Mouse (Mus musculus): ENCODE results near the gene St3gal5. TPM values are rescaled to one million over a fixed set of nuclear protein-coding genes. Genes with fewer than 3 reads are reported as not detected.
"Not testable (repeated sequence)": the region's sequence is repeated elsewhere in the genome, so short reads cannot be mapped to it uniquely, and the experiment has no call there.

The St3gal5 gene
- polyA plus RNA-seq, 1 experiment: 27.7 TPM

DNA sequence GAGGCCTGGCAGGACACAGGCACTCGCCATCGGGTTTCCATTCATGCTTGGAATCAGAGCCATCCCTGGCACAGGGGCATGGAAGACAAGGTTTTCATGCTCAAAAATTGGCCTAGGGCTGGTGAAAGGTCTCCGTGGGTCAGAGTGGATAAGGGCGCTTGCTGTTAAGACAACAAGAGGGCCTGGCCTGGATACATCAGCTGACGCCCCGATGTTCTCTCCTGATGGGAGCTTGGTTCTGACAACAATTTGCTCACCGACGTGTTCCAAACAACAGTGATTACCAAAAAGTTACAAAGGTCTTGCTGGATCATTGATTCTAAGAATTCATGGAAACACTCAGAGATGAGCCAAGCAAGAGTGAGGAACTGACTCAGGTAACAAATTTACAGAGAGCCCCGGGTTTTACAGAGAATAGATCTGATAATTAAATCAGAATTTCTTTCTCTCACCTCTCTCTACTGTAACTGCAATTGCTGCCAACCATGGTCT is 38.9 kb upstream of the St3gal5 start:
- Histone ChIP-seq H3K27ac (ENCODE audit: control insufficient read depth, insufficient read depth, low read depth, low read length) (no peak overlapping the region), H3K4me3 (ENCODE audit: control insufficient read depth, low read depth, low read length) (no peak overlapping the region), H3K36me3 (ENCODE audit: control insufficient read depth, insufficient read depth, low read length) (no peaks in the 10 kb centered on the region), H3K4me1 (ENCODE audit: control insufficient read depth, insufficient read depth, low read length) (no peaks in the 10 kb centered on the region), H3K27me3 (ENCODE audit: control insufficient read depth, insufficient read depth, low read length) (no peaks in the 10 kb centered on the region)
- no peak for TF ChIP-seq CTCF (IDR thresholded peaks at IDR 0.05; ENCODE audit: control insufficient read depth, insufficient read depth, insufficient replicate concordance, low read depth, low read length)
- TF ChIP-seq POLR2A (IDR thresholded peaks at IDR 0.05; ENCODE audit: control insufficient read depth, low read depth, low read length): no peak

DNA sequence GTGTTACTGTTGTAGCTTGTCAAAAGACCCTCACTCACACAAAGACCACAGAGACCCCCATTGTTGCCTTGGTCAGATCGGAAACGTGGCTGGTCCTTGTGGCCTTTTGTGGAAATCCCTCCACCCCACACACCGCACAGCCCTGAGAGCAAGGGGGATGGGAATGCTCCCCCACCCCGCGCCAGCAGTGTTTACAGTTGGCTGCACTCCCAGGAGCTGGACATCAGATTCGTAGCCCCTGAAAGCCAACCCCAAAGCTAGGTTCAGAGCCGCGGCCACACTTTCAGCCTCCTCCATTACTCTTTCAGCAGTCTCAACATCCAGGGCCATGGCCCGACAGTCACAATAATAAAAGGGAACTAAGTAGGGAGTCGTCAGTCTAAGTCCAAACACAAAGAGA is 36.7 kb upstream of the St3gal5 start:
- not testable (repeated sequence) for H3K4me1 ChIP-seq (ENCODE audit: control insufficient read depth, insufficient read depth, low read length); H3K36me3 ChIP-seq (ENCODE audit: control insufficient read depth, insufficient read depth, low read length); H3K4me3 ChIP-seq (ENCODE audit: control insufficient read depth, low read depth, low read length); H3K27ac ChIP-seq (ENCODE audit: control insufficient read depth, insufficient read depth, low read depth, low read length); H3K27me3 ChIP-seq (ENCODE audit: control insufficient read depth, insufficient read depth, low read length)

DNA sequence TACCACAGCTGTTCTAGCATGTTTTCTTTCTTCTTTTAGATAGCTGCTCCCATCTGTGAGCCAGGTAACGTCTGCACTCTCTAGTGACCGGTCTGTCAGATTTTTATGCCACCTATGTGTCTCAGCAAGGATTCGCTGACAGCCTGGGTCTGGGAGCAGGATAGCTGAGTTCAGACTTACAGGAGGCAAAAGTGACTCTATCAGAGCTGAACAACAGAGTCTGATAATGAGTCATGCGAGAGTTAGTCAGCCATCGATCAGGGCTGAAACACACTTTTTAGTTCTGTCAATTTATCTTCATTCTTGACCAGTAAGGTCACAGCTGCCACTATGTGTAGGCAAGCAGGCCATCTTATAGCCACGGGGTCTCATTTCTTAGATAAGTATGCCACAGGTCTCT is 33.7 kb upstream of the St3gal5 start:
- H3K27ac ChIP-seq (ENCODE audit: control insufficient read depth, insufficient read depth, low read depth, low read length): no peak overlapping the region
- H3K27me3 ChIP-seq (ENCODE audit: control insufficient read depth, insufficient read depth, low read length): no peaks in the 10 kb centered on the region
- TF ChIP-seq POLR2A (IDR thresholded peaks at IDR 0.05; ENCODE audit: control insufficient read depth, low read depth, low read length) (no peak), CTCF (IDR thresholded peaks at IDR 0.05; ENCODE audit: control insufficient read depth, insufficient read depth, insufficient replicate concordance, low read depth, low read length) (no peak)
- H3K4me1 ChIP-seq (ENCODE audit: control insufficient read depth, insufficient read depth, low read length): no peaks in the 10 kb centered on the region
- no peak overlapping the region for H3K4me3 ChIP-seq (ENCODE audit: control insufficient read depth, low read depth, low read length)
- no peaks in the 10 kb centered on the region for H3K36me3 ChIP-seq (ENCODE audit: control insufficient read depth, insufficient read depth, low read length)

DNA sequence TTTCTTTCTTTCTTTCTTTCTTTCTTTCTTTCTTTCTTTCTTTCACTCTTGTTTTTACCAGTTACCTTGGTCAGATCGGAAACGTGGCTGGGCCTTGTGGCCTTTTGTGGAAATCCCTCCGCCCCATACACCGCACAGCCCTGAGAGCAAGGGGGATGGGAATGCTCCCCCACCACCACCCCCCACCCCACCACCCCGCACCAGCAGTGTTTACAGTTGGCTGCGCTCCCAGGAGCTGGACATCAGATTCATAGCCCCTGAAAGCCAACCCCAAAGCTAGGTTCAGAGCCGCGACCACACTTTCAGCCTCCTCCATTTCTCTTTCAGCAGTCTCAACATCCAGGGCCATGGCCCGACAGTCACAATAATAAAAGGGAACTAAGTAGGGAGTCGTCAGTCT is 31.4 kb upstream of the St3gal5 start:
- Histone ChIP-seq H3K4me3 (ENCODE audit: control insufficient read depth, low read depth, low read length) (no peak overlapping the region), H3K36me3 (ENCODE audit: control insufficient read depth, insufficient read depth, low read length) (no peaks in the 10 kb centered on the region), H3K4me1 (ENCODE audit: control insufficient read depth, insufficient read depth, low read length) (no peaks in the 10 kb centered on the region), H3K27me3 (ENCODE audit: control insufficient read depth, insufficient read depth, low read length) (no peaks in the 10 kb centered on the region), H3K27ac (ENCODE audit: control insufficient read depth, insufficient read depth, low read depth, low read length) (no peak overlapping the region)
- no peak for TF ChIP-seq POLR2A (IDR thresholded peaks at IDR 0.05; ENCODE audit: control insufficient read depth, low read depth, low read length)
- TF ChIP-seq CTCF (IDR thresholded peaks at IDR 0.05; ENCODE audit: control insufficient read depth, insufficient read depth, insufficient replicate concordance, low read depth, low read length): no peak

DNA sequence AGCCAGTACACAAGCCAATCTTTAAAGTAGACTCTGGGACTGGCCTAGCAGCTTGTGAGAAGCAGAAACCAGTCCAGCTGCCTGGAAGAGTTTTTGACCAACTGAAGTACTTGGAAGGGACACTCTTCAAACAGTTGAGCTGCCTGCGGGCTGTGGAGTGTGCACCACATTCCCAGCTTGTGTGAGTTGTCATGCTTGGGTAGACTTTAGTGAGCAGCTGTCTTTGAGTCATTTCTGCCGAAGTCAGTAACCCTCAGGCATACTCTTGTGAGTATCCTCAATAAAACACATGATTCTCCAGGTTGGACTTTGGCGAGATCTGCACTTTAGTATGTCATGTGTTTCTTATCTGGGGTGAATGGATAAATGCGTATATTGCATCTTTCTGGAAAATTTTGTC is 29.0 kb upstream of the St3gal5 start:
- no peaks in the 10 kb centered on the region for H3K36me3 ChIP-seq (ENCODE audit: control insufficient read depth, insufficient read depth, low read length)
- no peak overlapping the region for H3K4me3 ChIP-seq (ENCODE audit: control insufficient read depth, low read depth, low read length)
- no peaks in the 10 kb centered on the region for H3K27me3 ChIP-seq (ENCODE audit: control insufficient read depth, insufficient read depth, low read length)
- TF ChIP-seq CTCF (IDR thresholded peaks at IDR 0.05; ENCODE audit: control insufficient read depth, insufficient read depth, insufficient replicate concordance, low read depth, low read length) (no peak), POLR2A (IDR thresholded peaks at IDR 0.05; ENCODE audit: control insufficient read depth, low read depth, low read length) (no peak)
- H3K4me1 ChIP-seq (ENCODE audit: control insufficient read depth, insufficient read depth, low read length): no peaks in the 10 kb centered on the region
- H3K27ac ChIP-seq (ENCODE audit: control insufficient read depth, insufficient read depth, low read depth, low read length): no peak overlapping the region

DNA sequence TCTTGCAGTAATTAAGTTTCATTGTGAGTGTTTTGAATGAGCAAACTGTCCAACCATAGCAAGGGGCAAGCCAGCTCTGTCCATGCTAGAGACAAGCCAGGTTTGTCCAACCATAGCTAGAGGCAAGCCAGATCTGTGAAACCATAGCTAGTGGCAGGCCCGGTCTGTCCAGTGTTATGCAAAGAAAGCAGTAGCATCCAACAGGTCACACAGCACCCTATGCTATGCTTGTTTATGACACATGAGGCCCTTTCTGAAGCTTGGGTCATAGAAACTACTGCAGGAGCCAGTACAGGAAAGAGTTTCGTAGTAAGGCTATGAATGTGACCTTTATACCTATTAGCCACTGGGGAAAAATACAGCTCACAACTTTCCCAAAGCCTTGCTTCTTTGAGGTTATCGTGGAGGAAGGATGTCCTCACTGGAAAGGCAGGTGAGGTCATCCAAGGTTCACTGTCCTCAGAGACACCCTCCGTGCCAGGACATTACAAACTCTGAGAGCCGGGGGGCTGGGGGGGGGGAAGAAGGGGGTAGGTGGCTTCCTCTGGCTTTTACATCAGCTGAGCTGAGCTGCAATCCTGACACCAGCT is 26.0 kb upstream of the St3gal5 start:
- Histone ChIP-seq H3K4me1 (ENCODE audit: control insufficient read depth, insufficient read depth, low read length) (no peaks in the 10 kb centered on the region), H3K27ac (ENCODE audit: control insufficient read depth, insufficient read depth, low read depth, low read length) (no peak overlapping the region), H3K36me3 (ENCODE audit: control insufficient read depth, insufficient read depth, low read length) (no peaks in the 10 kb centered on the region), H3K4me3 (ENCODE audit: control insufficient read depth, low read depth, low read length) (no peak overlapping the region), H3K27me3 (ENCODE audit: control insufficient read depth, insufficient read depth, low read length) (no peaks in the 10 kb centered on the region)
- TF ChIP-seq CTCF (IDR thresholded peaks at IDR 0.05; ENCODE audit: control insufficient read depth, insufficient read depth, insufficient replicate concordance, low read depth, low read length): no peak
- no peak for TF ChIP-seq POLR2A (IDR thresholded peaks at IDR 0.05; ENCODE audit: control insufficient read depth, low read depth, low read length)

DNA sequence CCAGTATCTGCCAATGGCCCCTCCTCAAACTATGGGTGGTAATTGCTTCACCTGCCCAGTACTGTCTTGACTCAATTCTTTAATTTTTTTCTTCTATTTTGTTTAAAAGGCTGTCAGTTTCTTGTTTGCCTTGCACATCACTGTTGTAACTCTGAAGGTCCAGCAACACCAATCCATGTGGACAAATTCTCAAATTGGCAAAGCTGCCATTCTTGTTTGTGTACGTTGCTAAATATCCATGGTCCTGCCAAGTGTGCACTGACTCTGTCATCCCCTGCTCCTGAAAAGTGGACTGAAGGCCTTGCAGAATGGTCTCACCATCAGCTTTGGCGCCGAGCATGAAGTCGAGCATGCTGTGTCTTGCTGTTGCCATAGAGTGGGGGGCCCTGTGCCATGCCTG is 23.6 kb upstream of the St3gal5 start:
- Histone ChIP-seq H3K27me3 (ENCODE audit: control insufficient read depth, insufficient read depth, low read length) (no peaks in the 10 kb centered on the region), H3K4me1 (ENCODE audit: control insufficient read depth, insufficient read depth, low read length) (no peaks in the 10 kb centered on the region), H3K36me3 (ENCODE audit: control insufficient read depth, insufficient read depth, low read length) (no peaks in the 10 kb centered on the region), H3K27ac (ENCODE audit: control insufficient read depth, insufficient read depth, low read depth, low read length) (no peak overlapping the region), H3K4me3 (ENCODE audit: control insufficient read depth, low read depth, low read length) (no peak overlapping the region)
- TF ChIP-seq POLR2A (IDR thresholded peaks at IDR 0.05; ENCODE audit: control insufficient read depth, low read depth, low read length) (no peak), CTCF (IDR thresholded peaks at IDR 0.05; ENCODE audit: control insufficient read depth, insufficient read depth, insufficient replicate concordance, low read depth, low read length) (no peak)

DNA sequence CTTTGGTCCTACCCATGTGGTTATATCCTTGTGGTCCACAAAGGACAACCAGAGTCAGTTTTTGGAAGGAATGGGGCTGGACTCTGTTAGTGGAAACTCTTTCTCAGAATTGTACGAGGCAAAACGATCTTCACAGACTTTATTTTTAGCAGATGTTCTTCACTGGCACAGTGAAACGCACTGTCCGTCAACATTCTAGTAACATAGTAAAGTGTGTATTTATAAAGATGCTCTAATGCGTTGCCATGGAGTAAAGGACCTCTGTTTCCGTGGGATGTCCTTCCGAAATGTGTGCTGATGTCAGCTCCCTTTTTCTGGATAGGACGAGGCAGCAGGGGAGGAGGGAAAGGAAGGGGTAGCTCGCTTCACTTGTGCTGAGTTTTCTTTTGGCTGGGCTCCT is 20.9 kb upstream of the St3gal5 start:
- no peak overlapping the region for H3K4me3 ChIP-seq (ENCODE audit: control insufficient read depth, low read depth, low read length)
- H3K36me3 ChIP-seq (ENCODE audit: control insufficient read depth, insufficient read depth, low read length): no peaks in the 10 kb centered on the region
- H3K4me1 ChIP-seq (ENCODE audit: control insufficient read depth, insufficient read depth, low read length): peaks cover under 1% of the 10 kb centered on the region; the same call in 1 of the 2 replicates
- no peak for TF ChIP-seq CTCF (IDR thresholded peaks at IDR 0.05; ENCODE audit: control insufficient read depth, insufficient read depth, insufficient replicate concordance, low read depth, low read length)
- no peak for TF ChIP-seq POLR2A (IDR thresholded peaks at IDR 0.05; ENCODE audit: control insufficient read depth, low read depth, low read length)
- no peak overlapping the region for H3K27ac ChIP-seq (ENCODE audit: control insufficient read depth, insufficient read depth, low read depth, low read length)
- H3K27me3 ChIP-seq (ENCODE audit: control insufficient read depth, insufficient read depth, low read length): no peaks in the 10 kb centered on the region
